Mouse (Mus musculus): Measurements from ENCODE around the gene 4921517D22Rik. TPM values are rescaled to one million over a fixed set of nuclear protein-coding genes. Genes with fewer than 3 reads are reported as not detected.

Gene 4921517D22Rik
- total RNA-seq, 1 experiment: not detected

- peaks cover 15% of the 10 kb centered on the region for H3K36me3 ChIP-seq (ENCODE audit: control insufficient read depth, insufficient read depth, low read length, poor library complexity, severe bottlenecking)
- TF ChIP-seq HCFC1 (IDR thresholded peaks at IDR 0.05; ENCODE audit: borderline replicate concordance, insufficient read depth, low read length): no peak
- TF ChIP-seq ZNF384 (IDR thresholded peaks at IDR 0.05; ENCODE audit: low read depth, low read length): no peak
- no peak for TF ChIP-seq ZC3H11A (IDR thresholded peaks at IDR 0.05; ENCODE audit: borderline replicate concordance, low read depth, low read length)
- TF ChIP-seq MAFK (IDR thresholded peaks at IDR 0.05; ENCODE audit: insufficient read depth, low read depth, low read length): no peak
- TF ChIP-seq CHD2 (IDR thresholded peaks at IDR 0.05; ENCODE audit: low read depth, low read length): no peak
- peak overlapping the region; percentile 69 for H3K27ac ChIP-seq (ENCODE audit: insufficient read depth, low read depth, low read length, poor library complexity, severe bottlenecking)
- 0 out of 2 replicates have a peak, but pooled peaks cover 2% of the 10 kb centered on the region for H3K9me3 ChIP-seq (ENCODE audit: control insufficient read depth, insufficient read depth, low read depth, low read length)
- DNase-seq (ENCODE audit: low read depth, low spot score): peak; percentile 56
- in situ Hi-C loops (cut with MboI; ENCODE audit: low sequenced_read_pairs in 2 of 2, unreplicated experiment in 2 of 2): no loop called here
- peaks cover 20 to 31% of the 10 kb centered on the region in 2 experiments for H3K4me1 ChIP-seq (ENCODE audit: control insufficient read depth in 2 of 2, insufficient read depth in 2 of 2, low read length in 2 of 2, poor library complexity in 1 of 2)
- peak overlapping the region; percentile 3; the same call in 1 of the 2 replicates for H3K9ac ChIP-seq (ENCODE audit: insufficient read depth, low read depth, low read length, poor library complexity, severe bottlenecking)
- H3K4me3 ChIP-seq (ENCODE audit: insufficient read depth in 1 of 2, low read depth in 1 of 2, low read length in 2 of 2, poor library complexity in 1 of 2, severe bottlenecking in 1 of 2): no peak overlapping the region
Observed at GRCm38 (mm10) chr13:59646674-59647244, 47.1 kb downstream of the 4921517D22Rik start.

- H3K36me3 ChIP-seq (ENCODE audit: control insufficient read depth, insufficient read depth, low read length, poor library complexity, severe bottlenecking): peaks cover 19% of the 10 kb centered on the region
- H3K27ac ChIP-seq (ENCODE audit: insufficient read depth, low read depth, low read length, poor library complexity, severe bottlenecking): no peak overlapping the region
Observed at GRCm38 (mm10) chr13:59645491-59645890, 48.4 kb downstream of the 4921517D22Rik start.

GRCm38 (mm10) chr13:59642818-59643217 lies 51.1 kb downstream of the 4921517D22Rik start:
- TF ChIP-seq CHD2 (IDR thresholded peaks at IDR 0.05; ENCODE audit: low read depth, low read length): no peak
- no peak for TF ChIP-seq HCFC1 (IDR thresholded peaks at IDR 0.05; ENCODE audit: borderline replicate concordance, insufficient read depth, low read length)
- no peak for TF ChIP-seq ZC3H11A (IDR thresholded peaks at IDR 0.05; ENCODE audit: borderline replicate concordance, low read depth, low read length)
- no peak for TF ChIP-seq MAFK (IDR thresholded peaks at IDR 0.05; ENCODE audit: insufficient read depth, low read depth, low read length)
- no peak for TF ChIP-seq ZNF384 (IDR thresholded peaks at IDR 0.05; ENCODE audit: low read depth, low read length)
- H3K9ac ChIP-seq (ENCODE audit: insufficient read depth, low read depth, low read length, poor library complexity, severe bottlenecking): no peak overlapping the region

More at GRCm38 (mm10) chr13:59645491-59645890, 48.4 kb downstream of the 4921517D22Rik start:
- DNase-seq (ENCODE audit: low read depth, low spot score): no peak
- in situ Hi-C loops (cut with MboI; ENCODE audit: low sequenced_read_pairs in 2 of 2, unreplicated experiment in 2 of 2): no loop called here
- Histone ChIP-seq H3K4me3 (ENCODE audit: insufficient read depth in 1 of 2, low read depth in 1 of 2, low read length in 2 of 2, poor library complexity in 1 of 2, severe bottlenecking in 1 of 2) (no peak overlapping the region), H3K9ac (ENCODE audit: insufficient read depth, low read depth, low read length, poor library complexity, severe bottlenecking) (no peak overlapping the region), H3K9me3 (ENCODE audit: control insufficient read depth, insufficient read depth, low read depth, low read length) (0 out of 2 replicates have a peak, but pooled peaks cover 2% of the 10 kb centered on the region), H3K4me1 (ENCODE audit: control insufficient read depth in 2 of 2, insufficient read depth in 2 of 2, low read length in 2 of 2, poor library complexity in 1 of 2) (peaks cover 20 to 26% of the 10 kb centered on the region in 2 experiments)
- no peak for TF ChIP-seq ZC3H11A (IDR thresholded peaks at IDR 0.05; ENCODE audit: borderline replicate concordance, low read depth, low read length)
- no peak for TF ChIP-seq CHD2 (IDR thresholded peaks at IDR 0.05; ENCODE audit: low read depth, low read length)
- no peak for TF ChIP-seq ZNF384 (IDR thresholded peaks at IDR 0.05; ENCODE audit: low read depth, low read length)

GRCm38 (mm10) chr13:59640178-59640440 lies 53.8 kb downstream of the 4921517D22Rik start:
- H3K36me3 ChIP-seq (ENCODE audit: control insufficient read depth, insufficient read depth, low read length, poor library complexity, severe bottlenecking): peaks cover 53% of the 10 kb centered on the region

More at GRCm38 (mm10) chr13:59642818-59643217, 51.1 kb downstream of the 4921517D22Rik start:
- Histone ChIP-seq H3K36me3 (ENCODE audit: control insufficient read depth, insufficient read depth, low read length, poor library complexity, severe bottlenecking) (peaks cover 32% of the 10 kb centered on the region), H3K9me3 (ENCODE audit: control insufficient read depth, insufficient read depth, low read depth, low read length) (0 out of 2 replicates have a peak, but pooled peaks cover 2% of the 10 kb centered on the region), H3K27ac (ENCODE audit: insufficient read depth, low read depth, low read length, poor library complexity, severe bottlenecking) (no peak overlapping the region), H3K4me1 (ENCODE audit: control insufficient read depth in 2 of 2, insufficient read depth in 2 of 2, low read length in 2 of 2, poor library complexity in 1 of 2) (peaks cover 14 to 21% of the 10 kb centered on the region in 2 experiments), H3K4me3 (ENCODE audit: insufficient read depth in 1 of 2, low read depth in 1 of 2, low read length in 2 of 2, poor library complexity in 1 of 2, severe bottlenecking in 1 of 2) (no peak overlapping the region)
- in situ Hi-C loops (cut with MboI; ENCODE audit: low sequenced_read_pairs in 2 of 2, unreplicated experiment in 2 of 2): no loop called here
- DNase-seq (ENCODE audit: low read depth, low spot score): no peak

More at GRCm38 (mm10) chr13:59640178-59640440, 53.8 kb downstream of the 4921517D22Rik start:
- H3K9me3 ChIP-seq (ENCODE audit: control insufficient read depth, insufficient read depth, low read depth, low read length): 0 out of 2 replicates have a peak, but pooled peaks cover 2% of the 10 kb centered on the region
- H3K9ac ChIP-seq (ENCODE audit: insufficient read depth, low read depth, low read length, poor library complexity, severe bottlenecking): no peak overlapping the region
- TF ChIP-seq CHD2 (IDR thresholded peaks at IDR 0.05; ENCODE audit: low read depth, low read length) (no peak), HCFC1 (IDR thresholded peaks at IDR 0.05; ENCODE audit: borderline replicate concordance, insufficient read depth, low read length) (no peak), ZC3H11A (IDR thresholded peaks at IDR 0.05; ENCODE audit: borderline replicate concordance, low read depth, low read length) (no peak), MAFK (IDR thresholded peaks at IDR 0.05; ENCODE audit: insufficient read depth, low read depth, low read length) (no peak), ZNF384 (IDR thresholded peaks at IDR 0.05; ENCODE audit: low read depth, low read length) (no peak)
- no peak overlapping the region for H3K27ac ChIP-seq (ENCODE audit: insufficient read depth, low read depth, low read length, poor library complexity, severe bottlenecking)
- in situ Hi-C loops (cut with MboI; ENCODE audit: low sequenced_read_pairs in 2 of 2, unreplicated experiment in 2 of 2): no loop called here
- peaks cover 0 to 3% of the 10 kb centered on the region in 2 experiments; a peak in 1 of 4 replicates for H3K4me1 ChIP-seq (ENCODE audit: control insufficient read depth in 2 of 2, insufficient read depth in 2 of 2, low read length in 2 of 2, poor library complexity in 1 of 2)
- DNase-seq (ENCODE audit: low read depth, low spot score): no peak
- no peak overlapping the region for H3K4me3 ChIP-seq (ENCODE audit: insufficient read depth in 1 of 2, low read depth in 1 of 2, low read length in 2 of 2, poor library complexity in 1 of 2, severe bottlenecking in 1 of 2)

Data from ES-E14 (cell line).